Mouse (Mus musculus) retina, postnatal 7 days (tissue): ENCODE results near the gene Stim2.
A peak's percentile ranks its signal among the peaks of the same experiment; 100 is the strongest.

Experiments
- DNase-seq: peaks from one replicate; pipeline ENCODE4 v3.0.0-alpha.2; 2012; ENCODE audit warnings: low read depth, low spot score

Stim2 gene

DNA sequence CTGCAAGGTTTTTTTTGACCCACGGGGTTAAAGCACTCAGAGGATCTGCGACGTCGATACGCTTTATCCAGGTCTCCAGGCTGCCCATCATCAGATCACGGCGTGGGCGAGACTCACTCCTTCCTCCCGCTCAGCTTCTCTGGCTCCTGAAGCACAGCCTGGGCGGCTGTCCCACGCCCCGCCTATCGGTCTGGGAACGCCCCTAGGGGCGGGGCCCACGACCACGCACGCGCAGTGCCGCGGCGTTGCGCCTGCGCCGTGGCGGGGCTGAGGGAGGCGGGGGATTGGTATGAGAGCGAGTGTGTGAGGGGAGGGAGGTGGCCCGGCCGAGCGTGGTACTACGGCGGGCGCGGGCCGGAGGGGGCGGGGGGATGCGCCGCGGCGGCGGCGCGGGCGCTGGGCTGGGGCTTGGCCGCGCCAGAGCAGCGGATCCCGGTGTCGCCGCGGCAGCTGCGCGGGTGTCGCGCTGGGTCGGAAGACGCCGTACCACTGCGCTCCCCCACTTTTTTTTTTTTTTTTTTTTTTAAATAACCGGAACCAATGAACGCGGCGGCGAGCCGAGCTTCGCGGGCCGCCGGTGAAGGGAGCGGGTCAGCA is at the start of gene Stim2:
TSS of gene Stim2 (plus strand) at position 354 of the 597 bp plus-strand sequence.
- peak; percentile 93 for DNase-seq

- DNase-seq = no peak
Measured at GRCm38 (mm10) chr5:53948606-53949266, 49.6 kb upstream of the Stim2 start.

DNA sequence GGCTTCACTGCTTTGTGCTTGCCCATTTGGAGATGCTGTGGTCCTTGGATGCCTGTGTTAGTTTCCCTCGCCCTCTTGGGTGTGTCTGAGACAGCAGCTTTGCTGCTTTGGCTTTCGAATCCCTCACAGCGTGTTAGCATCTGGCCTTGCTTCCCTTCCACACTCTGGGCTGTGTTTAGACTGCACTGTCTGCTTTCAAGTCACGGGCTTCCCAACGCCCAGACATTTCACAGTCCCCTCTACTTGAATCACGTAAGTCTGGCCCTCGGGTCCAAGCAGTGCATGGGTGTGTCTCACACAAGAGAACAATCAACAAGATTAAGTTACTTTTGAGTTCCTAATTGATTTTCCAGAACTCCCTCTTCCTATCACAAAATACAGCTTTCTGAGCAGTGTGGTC is 48.1 kb upstream of the Stim2 start:
- no peak for DNase-seq

DNA sequence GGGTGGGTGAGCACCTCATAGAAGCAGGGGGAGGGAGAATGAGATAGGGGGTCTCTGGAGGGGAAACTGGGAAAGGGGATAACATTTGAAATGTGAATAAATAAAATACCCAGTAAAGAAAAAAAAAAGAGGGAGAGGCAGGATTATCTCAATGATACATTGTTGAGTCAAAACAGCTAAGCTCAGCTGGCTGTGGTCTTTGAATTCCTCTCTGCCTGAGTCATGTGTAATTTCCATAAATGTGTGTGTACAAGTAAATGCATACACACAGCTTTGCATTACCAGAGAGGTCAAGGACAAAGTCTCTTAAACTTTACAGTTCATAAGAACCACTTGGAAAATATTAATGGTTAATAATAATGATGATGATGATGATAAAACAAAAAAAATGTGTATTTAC is 45.1 kb upstream of the Stim2 start:
- no peak for DNase-seq

- no peak for DNase-seq
Measured at GRCm38 (mm10) chr5:53953797-53954196, 44.5 kb upstream of the Stim2 start.

DNA sequence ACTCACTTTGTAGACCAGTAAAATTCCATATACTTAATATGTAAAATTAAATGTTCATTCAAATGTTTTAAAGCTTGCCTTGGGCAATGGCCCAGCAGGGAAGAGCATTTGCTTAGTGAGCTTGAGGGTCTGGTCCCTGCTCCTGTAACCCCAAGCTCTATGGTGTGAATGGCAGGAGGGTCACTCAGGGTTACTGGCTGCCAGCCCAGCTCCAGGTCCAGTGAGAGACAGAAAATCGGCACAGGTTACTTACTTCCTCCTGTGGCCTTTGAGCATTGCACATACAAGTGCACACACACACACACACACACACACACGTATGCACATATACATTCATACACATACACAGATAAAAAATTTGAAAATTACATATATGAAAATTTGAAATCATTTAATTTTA is 42.3 kb upstream of the Stim2 start:
- no peak for DNase-seq

DNA sequence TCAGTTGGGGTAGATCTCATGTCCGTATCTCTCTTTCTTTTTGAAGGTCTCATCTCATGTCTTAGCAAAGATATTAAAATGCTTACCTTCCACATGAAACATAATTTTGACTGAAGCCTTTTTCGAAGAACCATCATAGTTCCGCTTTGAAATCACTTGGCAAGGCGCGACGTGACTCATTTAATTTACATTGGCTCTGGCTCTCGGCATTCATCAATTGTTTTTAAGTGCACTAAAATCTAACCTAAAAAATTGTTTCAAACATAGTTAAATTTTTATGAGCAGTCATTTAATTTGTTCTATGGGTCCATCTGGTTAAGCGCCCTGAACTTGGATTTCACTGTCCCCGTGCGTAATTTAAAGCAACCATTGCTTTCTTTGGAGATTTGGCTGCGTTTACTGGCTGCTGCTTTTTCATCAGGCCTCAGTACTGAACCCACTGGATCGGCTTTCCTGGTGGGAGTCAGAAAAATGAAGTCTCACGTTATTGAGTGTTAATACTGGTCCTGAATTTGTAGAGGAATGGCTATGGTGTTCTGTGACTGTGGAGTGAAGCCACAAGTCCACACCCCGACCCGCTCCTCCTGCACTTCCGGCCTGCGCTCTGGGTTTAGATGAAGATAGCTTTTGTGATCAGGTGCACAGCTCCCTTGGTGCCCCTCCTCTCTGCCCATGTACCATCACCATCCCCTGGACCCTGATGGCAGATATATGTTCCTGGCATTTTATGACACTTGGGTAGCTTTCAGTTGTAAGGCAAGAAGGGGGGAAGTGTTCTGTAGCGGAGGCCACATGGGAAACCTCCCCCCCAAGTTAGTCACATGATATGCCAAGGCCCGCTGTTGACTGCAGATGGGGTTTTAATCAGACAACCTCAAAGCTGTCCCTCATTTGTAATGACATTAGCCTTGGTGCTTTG is 41.6 kb upstream of the Stim2 start:
- no peak for DNase-seq

- no peak for DNase-seq
Measured at GRCm38 (mm10) chr5:53957348-53957747, 41.0 kb upstream of the Stim2 start.

DNA sequence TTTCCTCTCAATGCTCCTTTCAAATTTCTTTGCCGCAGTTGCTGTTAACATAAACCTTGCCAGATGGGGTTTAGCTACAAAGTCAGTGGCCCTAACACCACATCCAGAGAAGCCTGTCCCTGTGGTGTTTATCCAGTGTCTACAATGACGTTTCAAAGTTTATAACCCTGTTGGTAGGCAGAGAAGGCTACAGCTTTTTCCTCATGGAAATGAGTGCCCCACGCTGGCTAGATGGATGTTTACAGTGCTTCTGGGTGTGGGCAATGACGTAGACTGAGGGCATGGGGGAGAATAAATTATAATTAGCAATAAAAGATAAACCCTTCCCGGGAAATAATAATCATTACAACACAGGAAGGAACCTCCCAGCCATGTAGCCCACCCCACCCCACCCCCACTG is 37.1 kb upstream of the Stim2 start:
- DNase-seq = no peak

DNA sequence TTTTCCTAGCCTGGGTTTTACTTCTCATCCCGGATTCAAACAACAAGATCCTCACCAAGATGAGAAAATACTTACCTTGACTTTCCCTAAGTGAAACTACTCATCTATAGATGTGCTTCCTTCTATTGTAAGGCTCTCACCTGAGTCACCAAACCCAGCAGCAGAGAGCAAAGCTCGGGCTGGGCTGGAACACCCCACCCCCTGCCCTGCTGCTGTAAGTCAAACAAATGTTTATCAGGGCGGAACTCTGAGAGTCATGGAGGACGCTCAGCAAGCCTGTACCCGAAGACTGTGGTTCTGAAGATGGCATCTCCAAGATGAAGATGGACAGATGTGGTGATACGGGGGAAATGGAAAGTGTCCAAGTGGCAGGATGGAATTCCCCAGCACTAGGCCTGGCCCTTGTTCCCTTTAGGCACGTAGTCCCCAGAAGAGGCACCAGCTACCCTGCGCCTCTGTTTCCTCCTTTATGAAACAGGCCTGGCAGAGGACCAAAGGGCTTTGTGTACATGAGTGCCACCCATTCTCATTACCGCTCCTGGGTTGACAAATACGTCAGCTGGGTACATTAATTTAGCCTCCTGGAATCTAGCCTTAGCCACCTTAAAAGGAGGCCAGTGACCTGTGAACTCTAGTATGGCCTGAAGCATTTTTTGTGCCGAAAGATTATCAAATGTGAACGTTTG is 36.3 kb upstream of the Stim2 start:
- DNase-seq = no peak

DNA sequence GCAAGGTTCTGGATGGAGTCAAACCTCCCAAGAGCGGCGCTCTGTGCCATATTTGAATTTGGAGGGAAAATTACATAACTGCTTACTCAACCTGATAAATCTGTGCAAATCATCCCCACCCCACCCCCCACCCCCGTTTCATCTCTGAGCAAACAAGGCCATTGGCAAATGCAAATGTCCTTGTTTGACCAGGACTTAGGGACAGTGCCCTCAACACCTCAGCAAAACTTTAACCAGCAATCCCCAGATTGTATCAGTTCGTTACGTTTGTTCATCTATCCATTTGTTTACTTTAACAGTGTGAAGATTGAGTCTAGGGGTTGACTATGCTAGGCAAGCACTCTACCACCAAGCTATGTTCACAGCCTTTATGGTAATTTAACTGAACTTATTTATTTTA is 32.6 kb upstream of the Stim2 start:
- DNase-seq = no peak

- DNase-seq = no peak
Measured at GRCm38 (mm10) chr5:53967560-53967959, 30.7 kb upstream of the Stim2 start.

DNA sequence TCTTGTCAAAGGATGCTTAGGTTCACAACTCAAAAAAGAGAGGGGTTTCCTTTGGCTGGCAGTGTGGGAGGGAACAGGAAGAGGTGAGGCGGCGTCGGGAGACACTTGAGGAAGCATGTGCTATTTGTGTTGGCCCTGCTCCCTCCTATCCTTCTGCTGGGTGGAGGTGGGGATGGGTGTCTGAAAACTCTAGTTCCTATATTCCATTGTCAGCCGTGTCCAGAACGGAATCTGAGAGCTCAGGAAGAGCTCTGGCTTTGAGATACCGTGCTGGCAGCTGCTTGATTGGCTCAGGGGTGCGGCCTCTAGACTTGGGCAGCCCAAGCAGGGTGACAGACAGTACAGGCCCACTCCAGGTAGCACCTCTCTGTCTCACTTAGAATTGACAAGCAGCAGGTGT is 28.1 kb upstream of the Stim2 start:
- DNase-seq = no peak

- DNase-seq = no peak
Measured at GRCm38 (mm10) chr5:53971201-53971600, 27.1 kb upstream of the Stim2 start.

GRCm38 (mm10) chr5:53972905-53973304 is 25.4 kb upstream of the Stim2 start:
- no peak for DNase-seq

DNA sequence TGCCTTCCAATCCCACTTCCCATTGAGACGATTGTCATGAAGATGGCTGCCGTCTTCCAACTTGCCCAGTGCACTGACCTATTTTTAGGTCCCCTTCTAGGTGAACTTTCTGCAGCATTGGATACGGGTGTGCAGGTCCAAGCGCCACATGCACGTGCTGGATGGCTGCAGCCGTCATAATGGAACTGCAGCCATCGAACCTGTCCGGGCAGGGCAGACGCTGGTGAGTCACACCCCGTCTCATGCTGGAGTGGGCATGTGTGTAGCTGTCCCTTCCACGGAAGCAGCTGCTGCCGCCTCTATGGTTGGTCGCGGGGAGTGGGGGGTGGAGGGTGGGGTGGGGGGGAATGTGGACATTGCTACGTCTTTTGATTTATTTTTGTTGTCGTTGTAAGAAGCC is 21.8 kb upstream of the Stim2 start:
- DNase-seq = no peak

DNA sequence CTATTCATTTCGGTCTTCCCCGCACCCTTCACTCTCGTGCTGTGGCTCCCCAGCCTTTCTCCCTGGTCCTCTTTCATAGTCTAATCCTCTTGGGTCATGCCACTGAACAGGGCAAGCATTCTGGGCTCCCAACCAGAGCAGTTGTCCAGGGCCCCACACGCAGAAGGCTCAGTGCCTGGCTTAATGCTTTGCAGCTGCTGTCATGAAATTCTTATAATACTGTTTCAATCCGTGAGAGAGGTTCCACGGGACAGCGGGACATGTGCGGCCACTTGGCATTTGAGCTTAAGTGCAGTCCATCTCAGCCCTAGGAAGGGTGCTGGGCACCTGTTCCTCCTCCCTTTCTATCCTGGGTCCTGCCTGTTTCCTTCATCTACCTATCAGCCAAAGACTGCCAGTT is 21.2 kb upstream of the Stim2 start:
- no peak for DNase-seq

DNA sequence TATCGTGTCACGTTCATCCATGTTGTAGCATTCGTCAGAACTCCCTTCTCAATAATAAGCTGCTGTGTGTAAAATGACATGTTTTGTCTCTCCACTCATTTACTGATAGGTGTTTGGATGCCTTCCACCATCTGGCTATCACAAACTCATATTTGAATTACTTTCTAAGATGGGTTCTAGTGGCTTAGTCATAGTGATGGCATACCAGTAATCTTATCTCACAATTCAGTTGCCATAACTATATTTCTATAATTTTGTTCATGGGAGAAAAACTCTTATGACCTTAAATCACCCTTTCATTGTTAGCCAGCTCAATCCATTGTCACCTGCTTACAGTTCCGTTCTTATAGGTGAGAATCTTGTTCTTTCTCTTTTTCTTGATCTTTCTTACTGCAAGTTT is 14.9 kb upstream of the Stim2 start:
- no peak for DNase-seq

GRCm38 (mm10) chr5:53985632-53986031 is 12.7 kb upstream of the Stim2 start:
- no peak for DNase-seq

DNA sequence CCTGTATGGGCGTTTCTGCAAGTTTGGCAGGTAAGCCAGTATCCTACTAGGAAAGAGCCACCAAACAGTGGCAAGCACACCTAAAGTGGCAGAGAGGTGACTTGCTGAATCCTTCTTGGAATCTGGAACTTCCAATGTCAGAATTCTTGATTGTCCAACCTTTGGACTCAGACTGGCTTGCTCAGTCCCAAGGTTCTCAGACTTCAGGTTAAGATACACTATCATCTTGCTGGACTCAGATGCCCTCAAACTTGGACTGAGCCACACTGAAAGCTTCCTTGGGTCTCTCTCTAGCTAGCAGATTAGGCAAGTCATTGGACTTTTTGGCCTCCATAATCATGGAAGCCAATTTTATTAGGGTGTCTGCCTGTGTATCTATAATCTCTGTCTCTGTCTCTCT is 10.8 kb upstream of the Stim2 start:
- DNase-seq = no peak

DNA sequence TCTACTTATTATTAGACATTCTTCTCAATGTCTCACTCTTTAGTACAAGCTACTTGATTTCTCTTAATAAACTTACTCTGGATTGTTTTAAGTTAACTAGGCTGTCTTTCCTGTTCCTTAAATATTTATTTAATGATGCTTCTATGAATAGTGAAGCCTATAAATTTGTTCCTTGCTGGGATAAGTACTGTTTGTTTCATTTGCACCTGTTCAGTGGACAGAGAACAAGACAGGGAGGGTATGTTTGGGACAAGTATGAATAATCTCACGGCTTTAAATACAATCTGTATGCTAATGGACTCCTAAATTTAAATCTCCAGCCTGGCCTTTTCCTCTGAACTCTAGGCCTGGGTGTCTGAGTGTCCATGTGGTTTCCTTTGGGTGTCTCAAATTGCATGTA is 10.2 kb upstream of the Stim2 start:
- no peak for DNase-seq

DNA sequence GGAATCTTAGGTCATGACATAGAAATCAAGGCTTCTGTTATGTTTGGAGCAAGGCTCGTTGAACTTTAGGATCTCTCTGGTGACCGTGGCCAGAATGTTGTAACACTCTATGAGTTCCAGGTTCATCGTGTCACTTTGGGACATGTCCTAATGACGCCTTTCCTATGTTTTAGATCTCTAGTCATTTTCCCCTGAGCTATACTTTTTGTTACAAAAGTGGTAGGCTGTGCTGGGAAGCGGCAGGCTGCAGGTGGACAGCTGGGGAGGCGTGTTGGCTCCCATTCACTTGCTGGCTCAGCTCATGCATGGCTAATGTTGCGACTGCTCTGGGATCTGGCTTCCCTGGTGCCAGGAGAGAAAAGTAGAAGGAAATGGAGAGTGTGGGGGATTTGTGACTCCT is 5.7 kb upstream of the Stim2 start:
- DNase-seq = no peak
